Mouse (Mus musculus): ENCODE results near the gene Xrcc1. TPM values are rescaled to one million over a fixed set of nuclear protein-coding genes. Genes with fewer than 3 reads are reported as not detected.

The Xrcc1 gene
- polyA plus RNA-seq, 1 experiment from 2014 or later: 182 TPM

DNA sequence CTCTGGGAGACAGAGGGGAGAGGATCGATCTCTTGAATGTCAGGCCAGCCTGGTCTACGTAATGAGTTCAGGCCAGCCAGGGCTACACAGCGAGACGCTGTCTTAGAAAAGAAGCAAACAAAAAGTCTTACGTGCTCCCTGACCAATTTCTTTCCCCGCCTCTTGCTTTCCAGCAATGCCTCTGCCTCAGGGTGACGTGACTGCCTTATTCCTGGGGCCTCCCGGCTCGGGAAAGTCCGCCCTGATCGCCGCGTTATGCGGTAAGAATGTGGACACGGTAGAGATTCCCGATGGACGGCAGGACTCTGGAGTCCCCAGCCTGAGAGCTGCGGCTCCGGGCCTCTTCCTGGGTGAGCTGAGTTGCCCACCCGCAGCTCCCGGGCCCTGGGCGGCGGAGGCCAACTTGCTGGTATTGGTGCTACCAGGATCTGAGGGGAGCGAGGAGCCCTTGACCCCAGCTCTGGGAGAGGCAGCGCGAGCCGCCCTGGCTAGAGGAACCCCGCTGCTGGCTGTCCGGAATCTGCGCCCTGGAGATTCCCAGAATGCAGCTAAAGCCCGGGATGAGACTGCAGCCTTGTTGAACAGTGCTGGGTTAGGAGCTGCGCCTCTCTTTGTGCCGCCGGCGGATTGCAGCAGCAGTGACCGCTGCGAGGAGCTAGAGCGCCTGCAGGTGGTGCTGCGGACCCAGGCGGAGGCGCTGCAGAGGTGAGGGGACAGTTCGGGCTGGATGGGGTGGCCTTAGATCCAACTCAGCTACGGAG is 14.7 kb upstream of the Xrcc1 start:
- H3K4me1 ChIP-seq: peaks cover 39% of the 10 kb centered on the region
- H3K27me3 ChIP-seq (ENCODE audit: low read depth, poor library complexity, severe bottlenecking): peaks cover 38% of the 10 kb centered on the region
- WGBS: 2% methylated on average over 43 of the region's 43 CpGs
- H3K9me3 ChIP-seq (replicated peaks): no peaks in the 10 kb centered on the region
- H3K4me3 ChIP-seq: peak overlapping the region; percentile 64
- peak; percentile 84 for DNase-seq (ENCODE audit: low spot score)
- peak overlapping the region; percentile 92 for H3K27ac ChIP-seq
- H3K36me3 ChIP-seq: peaks cover 38% of the 10 kb centered on the region

DNA sequence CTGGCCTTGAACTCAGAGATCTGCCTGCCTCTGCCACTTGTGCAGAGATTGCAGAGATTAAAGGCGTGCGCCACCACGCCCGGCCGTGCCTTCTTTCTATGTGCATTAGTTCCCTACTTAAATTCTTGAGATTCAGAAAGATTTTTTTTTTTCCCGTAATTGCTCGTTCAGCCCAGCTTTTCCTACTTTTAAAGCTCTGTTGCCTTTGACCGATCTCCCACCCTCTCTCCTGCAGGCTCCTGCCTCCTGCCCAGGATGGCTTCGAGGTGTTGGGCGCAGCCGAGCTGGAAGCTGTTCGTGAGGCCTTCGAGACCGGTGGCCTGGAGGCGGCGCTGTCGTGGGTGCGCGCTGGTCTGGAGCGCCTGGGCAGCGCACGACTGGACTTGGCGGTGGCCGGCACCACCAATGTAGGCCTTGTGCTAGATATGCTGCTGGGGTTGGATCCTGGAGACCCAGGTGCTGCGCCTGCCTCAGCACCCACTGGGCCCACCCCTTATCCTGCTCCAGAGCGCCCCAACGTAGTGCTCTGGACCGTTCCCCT is 13.0 kb upstream of the Xrcc1 start:
- 55% methylated on average over 28 of the region's 28 CpGs for WGBS
- peak; percentile 38 for DNase-seq (ENCODE audit: low spot score)
- H3K27me3 ChIP-seq (ENCODE audit: low read depth, poor library complexity, severe bottlenecking): peaks cover 38% of the 10 kb centered on the region

DNA sequence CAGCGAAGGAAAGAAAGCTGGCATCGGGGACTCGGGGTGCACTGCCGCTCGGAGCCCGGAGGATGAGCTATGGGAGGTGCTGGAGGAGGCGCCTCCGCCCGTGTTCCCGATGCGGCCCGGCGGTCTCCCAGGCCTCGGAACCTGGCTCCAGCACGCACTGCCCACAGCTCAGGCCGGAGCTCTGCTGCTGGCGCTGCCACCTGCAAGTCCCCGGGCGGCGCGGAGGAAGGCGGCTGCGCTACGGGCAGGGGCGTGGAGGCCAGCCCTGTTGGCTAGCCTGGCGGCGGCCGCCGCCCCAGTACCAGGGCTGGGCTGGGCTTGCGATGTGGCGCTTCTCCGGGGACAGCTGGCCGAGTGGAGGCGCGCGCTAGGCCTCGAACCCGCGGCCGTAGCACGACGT is 12.3 kb upstream of the Xrcc1 start:
- Histone ChIP-seq H3K36me3 (peaks cover 41% of the 10 kb centered on the region), H3K4me3 (peak overlapping the region; percentile 40), H3K9me3 (replicated peaks) (no peaks in the 10 kb centered on the region), H3K4me1 (peaks cover 39% of the 10 kb centered on the region), H3K27ac (peak overlapping the region; percentile 58; the same call in 1 of the 2 replicates), H3K27me3 (ENCODE audit: low read depth, poor library complexity, severe bottlenecking) (peaks cover 38% of the 10 kb centered on the region)
- DNase-seq (ENCODE audit: low spot score): peak; percentile 49
- WGBS: 10% methylated on average over 42 of the region's 42 CpGs

More for the DNA sequence above, 13.0 kb upstream of the Xrcc1 start:
- H3K4me3 ChIP-seq: peak overlapping the region; percentile 40
- peaks cover 39% of the 10 kb centered on the region for H3K4me1 ChIP-seq
- no peak overlapping the region for H3K27ac ChIP-seq
- H3K36me3 ChIP-seq: peaks cover 41% of the 10 kb centered on the region
- H3K9me3 ChIP-seq (replicated peaks): no peaks in the 10 kb centered on the region

DNA sequence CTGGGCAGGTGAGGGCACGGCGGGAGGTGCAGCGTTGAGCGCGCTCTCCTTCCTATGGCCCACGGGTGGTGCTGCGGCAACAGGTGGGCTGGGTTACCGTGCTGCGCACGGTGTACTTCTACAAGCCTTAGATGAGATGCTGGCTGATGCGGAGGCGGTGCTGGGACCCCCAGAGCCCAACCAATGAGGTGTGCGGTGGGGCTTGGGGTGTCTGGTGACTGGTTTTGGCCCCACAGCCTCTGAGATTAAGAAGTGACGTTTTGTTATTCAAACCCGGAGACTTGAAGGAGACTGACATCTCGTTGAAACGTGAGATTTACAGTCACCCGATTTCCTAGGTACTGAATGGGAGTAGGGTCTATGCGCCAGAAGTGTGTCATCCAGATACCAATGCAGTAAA is 11.8 kb upstream of the Xrcc1 start:
- peak overlapping the region; percentile 40 for H3K4me3 ChIP-seq

DNA sequence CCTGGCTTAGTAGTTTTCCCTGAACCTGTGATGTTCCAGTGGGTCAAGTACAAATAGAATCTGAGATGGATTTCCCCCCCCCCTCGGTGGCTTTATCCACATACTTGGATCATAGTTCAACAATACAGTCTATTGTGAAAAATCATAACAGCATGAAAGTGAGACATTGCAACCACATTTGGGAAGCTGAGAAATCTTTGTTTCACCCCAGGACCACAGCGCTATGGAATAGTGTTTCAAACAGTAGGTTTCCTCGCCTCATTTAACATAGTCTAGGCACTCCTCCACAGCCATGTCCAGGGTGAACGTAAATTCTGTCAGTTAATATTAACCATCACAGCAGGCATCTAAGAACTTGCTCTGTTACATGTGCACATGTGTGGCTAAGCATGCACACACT is 9.0 kb upstream of the Xrcc1 start:
- Histone ChIP-seq H3K4me3 (no peak overlapping the region), H3K27me3 (ENCODE audit: low read depth, poor library complexity, severe bottlenecking) (peaks cover 35% of the 10 kb centered on the region), H3K9me3 (replicated peaks) (no peaks in the 10 kb centered on the region), H3K36me3 (peaks cover 41% of the 10 kb centered on the region), H3K4me1 (peaks cover 23% of the 10 kb centered on the region), H3K27ac (no peak overlapping the region)
- no peak for DNase-seq (ENCODE audit: low spot score)
- WGBS: 91% methylated on average over 4 of the region's 4 CpGs

More for the DNA sequence above, 11.8 kb upstream of the Xrcc1 start:
- H3K27me3 ChIP-seq (ENCODE audit: low read depth, poor library complexity, severe bottlenecking): peaks cover 38% of the 10 kb centered on the region
- H3K9me3 ChIP-seq (replicated peaks): no peaks in the 10 kb centered on the region
- peaks cover 41% of the 10 kb centered on the region for H3K36me3 ChIP-seq
- DNase-seq (ENCODE audit: low spot score): no peak
- H3K27ac ChIP-seq: peak overlapping the region; percentile 58; the same call in 1 of the 2 replicates
- WGBS: 16% methylated on average over 19 of the region's 19 CpGs
- H3K4me1 ChIP-seq: peaks cover 39% of the 10 kb centered on the region

DNA sequence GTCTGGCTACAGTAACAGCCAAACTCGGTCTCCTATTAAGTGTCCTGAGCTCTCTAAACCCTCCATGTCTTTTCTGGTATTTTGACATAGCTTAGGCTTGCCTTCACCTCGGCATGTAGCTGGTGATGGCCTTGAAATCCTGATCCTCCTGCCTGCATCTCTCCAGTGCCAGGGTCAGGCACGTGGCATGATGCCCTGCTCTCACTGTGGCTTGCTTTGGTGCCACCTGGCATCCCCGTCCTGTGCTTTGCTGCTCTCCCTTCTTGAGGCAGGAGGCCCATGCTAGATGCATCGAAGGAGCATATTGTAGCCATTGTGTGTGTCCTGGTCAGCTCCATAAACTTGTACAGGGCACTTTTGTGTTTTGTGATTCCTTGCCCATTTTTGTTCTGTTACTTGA is 8.5 kb upstream of the Xrcc1 start:
- peaks cover 18% of the 10 kb centered on the region for H3K4me1 ChIP-seq
- peaks cover 37% of the 10 kb centered on the region for H3K36me3 ChIP-seq
- no peaks in the 10 kb centered on the region for H3K9me3 ChIP-seq (replicated peaks)
- H3K27ac ChIP-seq: no peak overlapping the region
- 83% methylated on average over 5 of the region's 5 CpGs for WGBS
- no peak for DNase-seq (ENCODE audit: low spot score)
- peaks cover 30% of the 10 kb centered on the region for H3K27me3 ChIP-seq (ENCODE audit: low read depth, poor library complexity, severe bottlenecking)
- H3K4me3 ChIP-seq: no peak overlapping the region

DNA sequence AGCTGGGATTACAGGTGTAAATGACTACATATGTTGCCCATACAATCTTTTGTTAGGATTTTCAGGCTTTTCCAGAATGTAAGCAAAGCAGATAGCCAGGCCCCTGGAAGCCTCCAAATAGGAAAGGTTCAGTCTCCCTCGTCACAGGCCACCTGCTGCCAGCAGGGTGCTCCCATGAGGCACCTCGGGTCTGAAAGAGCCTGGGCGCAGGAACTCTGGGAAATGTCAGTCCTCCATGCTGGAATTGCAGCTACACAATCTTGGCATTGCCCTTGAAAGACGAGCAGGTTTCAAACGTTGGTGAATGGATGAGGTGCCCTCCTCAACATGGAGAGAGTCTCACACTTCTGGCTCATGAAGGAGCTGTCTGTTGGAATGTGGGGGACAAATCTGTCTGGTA is 7.9 kb upstream of the Xrcc1 start:
- no peak overlapping the region for H3K4me3 ChIP-seq
- H3K9me3 ChIP-seq (replicated peaks): no peaks in the 10 kb centered on the region
- WGBS: 52% methylated on average over 5 of the region's 5 CpGs
- peaks cover 18% of the 10 kb centered on the region for H3K4me1 ChIP-seq
- H3K36me3 ChIP-seq: peaks cover 34% of the 10 kb centered on the region
- no peak for DNase-seq (ENCODE audit: low spot score)
- H3K27ac ChIP-seq: no peak overlapping the region
- peaks cover 24% of the 10 kb centered on the region for H3K27me3 ChIP-seq (ENCODE audit: low read depth, poor library complexity, severe bottlenecking)

DNA sequence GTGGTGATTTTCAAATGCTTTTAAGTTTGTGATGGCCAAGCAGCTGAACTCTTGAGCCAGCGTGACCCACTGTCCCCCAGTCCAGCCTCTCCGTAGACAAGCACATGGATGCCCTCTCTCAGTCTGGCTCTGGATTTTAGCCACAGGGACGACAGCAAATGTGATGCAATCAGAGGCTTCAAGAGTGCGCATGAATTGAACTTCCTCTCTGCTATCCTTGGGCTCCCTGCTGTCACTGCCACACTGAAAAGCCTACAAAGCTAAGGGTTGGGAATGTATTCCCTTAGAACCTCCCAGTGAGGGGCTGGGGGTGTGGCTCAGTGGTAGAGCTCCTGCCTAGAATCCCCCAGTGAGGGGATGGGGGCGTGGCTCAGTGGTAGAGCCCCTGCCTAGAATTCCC is 7.4 kb upstream of the Xrcc1 start:
- Histone ChIP-seq H3K4me3 (no peak overlapping the region), H3K27me3 (ENCODE audit: low read depth, poor library complexity, severe bottlenecking) (peaks cover 19% of the 10 kb centered on the region), H3K4me1 (peaks cover 13% of the 10 kb centered on the region), H3K9me3 (replicated peaks) (no peaks in the 10 kb centered on the region), H3K36me3 (peaks cover 29% of the 10 kb centered on the region), H3K27ac (no peak overlapping the region)
- 81% methylated on average over 5 of the region's 5 CpGs for WGBS
- DNase-seq (ENCODE audit: low spot score): no peak

DNA sequence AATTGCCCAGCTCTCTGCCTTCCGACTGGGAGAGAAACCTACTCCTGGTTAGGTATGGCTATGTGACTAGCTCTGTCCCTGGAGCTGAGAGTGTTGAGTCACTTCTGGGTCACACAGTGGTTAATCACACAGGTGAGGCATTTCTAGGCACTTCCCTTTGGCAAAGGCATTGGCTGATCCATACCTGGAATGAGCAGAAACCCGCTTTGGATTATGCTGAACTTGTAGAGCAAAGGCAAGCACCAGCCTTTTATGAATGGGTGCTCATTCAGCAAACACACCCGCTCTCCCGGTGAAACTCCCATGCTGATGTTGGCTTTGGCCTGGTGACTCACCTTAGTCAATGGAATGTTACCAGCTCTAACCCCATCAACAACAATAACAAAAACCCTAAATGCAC is 6.4 kb upstream of the Xrcc1 start:
- peaks cover 19% of the 10 kb centered on the region for H3K36me3 ChIP-seq
- peaks cover 5% of the 10 kb centered on the region for H3K4me1 ChIP-seq
- no peak for DNase-seq (ENCODE audit: low spot score)
- H3K4me3 ChIP-seq: no peak overlapping the region
- no peaks in the 10 kb centered on the region for H3K9me3 ChIP-seq (replicated peaks)
- peaks cover 9% of the 10 kb centered on the region for H3K27me3 ChIP-seq (ENCODE audit: low read depth, poor library complexity, severe bottlenecking)
- WGBS: 90% methylated on average over 4 of the region's 4 CpGs
- H3K27ac ChIP-seq: no peak overlapping the region

DNA sequence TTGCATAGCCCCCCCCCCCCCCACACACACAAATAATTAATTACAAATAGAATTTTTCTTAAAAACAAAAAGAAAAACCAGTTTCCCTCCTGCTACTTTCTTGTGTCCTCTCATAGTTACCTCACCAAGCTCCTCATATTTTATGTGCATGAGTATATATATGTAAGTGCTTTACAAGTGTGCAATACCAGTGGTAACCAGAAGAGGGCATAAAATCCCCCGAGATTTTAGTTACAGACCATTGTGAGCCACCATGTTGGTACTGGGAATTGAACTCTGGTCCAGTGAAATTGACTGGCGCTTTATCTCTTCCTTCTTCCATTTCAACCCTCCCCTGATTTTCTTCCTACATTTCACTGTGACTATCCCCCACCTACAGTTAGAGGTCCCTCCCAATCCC is 1.6 kb upstream of the Xrcc1 start:
- Histone ChIP-seq H3K27ac (no peak overlapping the region), H3K36me3 (peaks cover 18% of the 10 kb centered on the region), H3K9me3 (replicated peaks) (no peaks in the 10 kb centered on the region), H3K27me3 (ENCODE audit: low read depth, poor library complexity, severe bottlenecking) (no peaks in the 10 kb centered on the region), H3K4me3 (no peak overlapping the region), H3K4me1 (peaks cover 22% of the 10 kb centered on the region)
- WGBS: 85% methylated on average over 2 of the region's 2 CpGs
- no peak for DNase-seq (ENCODE audit: low spot score)

DNA sequence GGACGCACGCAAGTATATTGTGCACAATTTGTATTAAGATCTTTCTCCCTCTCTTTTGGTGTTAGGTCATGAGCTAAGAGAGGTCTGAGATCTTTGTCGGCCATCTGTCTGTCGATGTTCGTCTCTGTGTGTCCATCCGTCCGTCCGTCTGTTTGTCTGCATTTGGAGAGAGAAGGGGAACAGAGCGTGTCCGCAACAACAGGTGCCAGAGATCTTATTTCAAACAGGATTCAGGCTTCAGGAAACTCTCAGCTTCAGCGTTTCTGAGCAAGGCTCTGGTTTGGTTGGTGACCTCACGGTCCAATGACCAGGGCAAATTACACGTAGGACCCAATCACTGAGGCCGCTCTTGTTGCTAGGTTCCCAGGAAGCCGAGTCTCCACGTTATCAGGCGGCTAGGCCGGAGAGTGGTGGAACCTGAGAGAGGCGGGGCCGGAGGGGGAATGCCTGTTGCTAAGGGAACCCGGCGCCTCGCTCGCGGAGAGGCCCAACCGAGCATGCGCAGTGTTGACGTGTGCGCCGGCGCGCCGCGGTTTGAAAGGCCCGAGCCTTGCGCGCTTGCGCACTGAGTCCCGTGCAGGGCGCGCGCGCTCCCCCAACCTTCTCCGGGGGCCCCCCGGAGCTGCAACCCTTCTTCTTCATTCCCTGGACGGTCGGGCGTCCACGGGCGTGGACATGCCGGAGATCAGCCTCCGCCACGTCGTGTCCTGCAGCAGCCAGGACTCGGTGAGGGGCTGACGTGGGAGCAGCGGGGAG is 723 bp downstream of the Xrcc1 start:
- peak; percentile 100 for DNase-seq (ENCODE audit: low spot score)
- H3K27me3 ChIP-seq (ENCODE audit: low read depth, poor library complexity, severe bottlenecking): no peaks in the 10 kb centered on the region
- peaks cover 41% of the 10 kb centered on the region for H3K36me3 ChIP-seq
- no peaks in the 10 kb centered on the region for H3K9me3 ChIP-seq (replicated peaks)
- H3K4me1 ChIP-seq: peaks cover 18% of the 10 kb centered on the region
- peak overlapping the region; percentile 71 for H3K4me3 ChIP-seq
- WGBS: under 1% methylated on average over 57 of the region's 57 CpGs
- peak overlapping the region; percentile 86 for H3K27ac ChIP-seq

DNA sequence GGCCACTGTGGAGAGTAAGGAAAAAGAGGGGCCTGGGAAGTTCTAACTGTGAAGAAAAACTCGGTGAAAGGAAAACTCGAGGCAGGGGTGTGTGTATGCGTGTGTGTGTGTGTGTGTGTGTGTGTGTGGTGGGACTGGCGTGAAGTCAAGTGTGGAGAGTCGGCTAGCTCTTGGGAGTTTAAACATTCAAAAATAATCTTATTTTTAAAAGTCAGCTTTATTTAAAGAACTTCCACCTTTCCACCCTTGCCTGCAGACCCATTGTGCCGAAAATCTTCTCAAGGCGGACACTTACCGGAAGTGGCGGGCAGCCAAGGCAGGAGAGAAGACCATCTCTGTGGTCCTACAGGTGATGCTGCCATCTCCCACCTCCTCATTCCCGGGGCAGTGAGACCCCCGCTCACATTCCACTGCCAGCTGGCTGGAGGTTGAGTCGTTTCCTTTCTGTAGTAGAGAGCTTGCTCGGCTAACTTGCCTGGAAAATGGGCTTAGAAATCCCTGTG is 1.5 kb downstream of the Xrcc1 start:
- H3K36me3 ChIP-seq: peaks cover 49% of the 10 kb centered on the region
- H3K27me3 ChIP-seq (ENCODE audit: low read depth, poor library complexity, severe bottlenecking): no peaks in the 10 kb centered on the region
- WGBS: 38% methylated on average over 13 of the region's 13 CpGs
- peak overlapping the region; percentile 71 for H3K4me3 ChIP-seq
- DNase-seq (ENCODE audit: low spot score): no peak
- H3K27ac ChIP-seq: peak overlapping the region; percentile 86
- no peaks in the 10 kb centered on the region for H3K9me3 ChIP-seq (replicated peaks)
- H3K4me1 ChIP-seq: peaks cover 18% of the 10 kb centered on the region
